Mouse (Mus musculus) cerebellum, adult 2 months (tissue): Measurements from ENCODE around the gene Olfm1.

Experiments
- CTCF ChIP-seq: fragments of 200-500 bp; IDR thresholded peaks from 2 replicates; pipeline ENCODE4 v1.5.1; 2011; ENCODE audit warnings: low read depth, mild to moderate bottlenecking, control low read depth, low read length, moderate library complexity, borderline replicate concordance; ENCODE audit not compliant: insufficient read depth
- POLR2A ChIP-seq: fragments of 200-500 bp; IDR thresholded peaks from 2 replicates; pipeline ENCODE4 v1.6.1; 2011; ENCODE audit warnings: low read length, control low read depth, borderline replicate concordance; ENCODE audit not compliant: insufficient read depth

GRCm38 (mm10) chr2:28228364-28228763 is 35.6 kb downstream of the Olfm1 start:
- TF ChIP-seq POLR2A = no peak
- no peak for TF ChIP-seq CTCF
